Mouse (Mus musculus) frontal cortex, postnatal 36 days (tissue): ENCODE data around the gene Cldn13.

Experiments used
- DNase-seq, 2 experiments: peaks; one replicate each; pipeline ENCODE4 v3.0.0; 2022; ENCODE audit warnings: low spot score in 2 of 2

The Cldn13 gene

GRCm38 (mm10) chr5:134892717-134893116 is 22.6 kb downstream of the Cldn13 start:
- no peak for DNase-seq

DNA sequence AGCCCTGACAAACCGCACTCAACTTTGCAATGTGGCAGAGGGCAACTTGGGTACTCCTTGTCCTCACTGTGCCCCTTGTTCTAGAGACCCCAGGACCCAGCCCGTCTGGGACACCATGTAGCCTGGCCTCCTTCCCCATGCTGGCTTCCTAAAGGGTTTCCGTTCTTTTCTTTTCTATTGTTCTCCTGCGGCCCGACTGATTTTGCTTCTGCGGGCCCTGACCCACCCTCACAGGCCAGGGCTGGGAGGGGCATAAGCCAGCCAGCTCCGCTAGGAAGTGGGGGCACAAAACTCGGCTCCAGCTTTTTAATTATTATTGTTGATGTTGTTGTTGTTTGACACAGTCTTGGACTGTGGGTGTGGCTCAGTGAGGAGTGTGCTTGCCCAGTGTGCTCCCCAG is 23.8 kb downstream of the Cldn13 start:
- no peak for DNase-seq

- no peak for DNase-seq
Observed at GRCm38 (mm10) chr5:134890601-134891054, 24.7 kb downstream of the Cldn13 start.

DNA sequence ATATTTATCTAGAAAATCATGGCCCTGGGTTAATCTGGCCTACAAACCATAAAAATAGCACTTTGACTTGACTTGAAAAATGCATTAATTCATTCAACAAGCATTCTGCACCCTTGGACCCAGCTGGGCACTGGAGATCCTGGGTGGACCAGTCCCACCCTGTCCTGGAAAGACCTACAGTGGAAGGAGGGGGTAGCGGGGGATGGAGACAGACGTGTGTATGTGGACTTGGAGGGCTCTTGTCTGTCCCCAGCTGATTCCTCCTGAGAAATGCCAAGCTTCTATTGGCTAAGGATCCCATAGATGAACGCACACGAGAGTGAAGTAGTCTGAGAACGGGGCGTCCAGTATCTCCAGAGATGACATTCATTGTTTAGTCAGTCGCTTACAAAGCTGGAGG is 26.8 kb downstream of the Cldn13 start:
- no peak for DNase-seq

GRCm38 (mm10) chr5:134887447-134888335 is 27.6 kb downstream of the Cldn13 start:
- no peak for DNase-seq

DNA sequence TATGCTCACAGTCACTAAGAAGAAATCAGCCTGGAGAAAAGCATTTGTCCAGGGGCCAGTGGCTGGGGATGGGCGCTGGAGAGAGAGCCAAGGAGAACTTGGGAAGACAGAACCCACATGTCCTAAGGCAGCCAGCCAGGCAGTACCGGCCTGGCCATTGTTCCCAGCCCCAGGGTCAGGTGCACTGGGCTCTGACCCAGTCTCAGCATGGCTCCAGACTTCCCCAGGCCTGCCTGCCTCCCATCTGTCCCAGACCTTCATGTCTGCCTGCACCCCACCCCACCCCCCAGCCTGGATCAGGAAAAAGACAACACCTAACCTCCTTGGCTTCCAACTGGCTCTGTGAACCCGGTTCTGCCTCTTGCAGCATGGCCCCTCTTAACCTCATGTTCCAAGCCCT is 32.2 kb downstream of the Cldn13 start:
- no peak for DNase-seq

GRCm38 (mm10) chr5:134876801-134877200 is 38.5 kb downstream of the Cldn13 start:
- DNase-seq, result no peak

- no peak for DNase-seq
Observed at GRCm38 (mm10) chr5:134875245-134875644, 40.1 kb downstream of the Cldn13 start.

- no peak for DNase-seq
Observed at GRCm38 (mm10) chr5:134873956-134874879, 41.1 kb downstream of the Cldn13 start.

DNA sequence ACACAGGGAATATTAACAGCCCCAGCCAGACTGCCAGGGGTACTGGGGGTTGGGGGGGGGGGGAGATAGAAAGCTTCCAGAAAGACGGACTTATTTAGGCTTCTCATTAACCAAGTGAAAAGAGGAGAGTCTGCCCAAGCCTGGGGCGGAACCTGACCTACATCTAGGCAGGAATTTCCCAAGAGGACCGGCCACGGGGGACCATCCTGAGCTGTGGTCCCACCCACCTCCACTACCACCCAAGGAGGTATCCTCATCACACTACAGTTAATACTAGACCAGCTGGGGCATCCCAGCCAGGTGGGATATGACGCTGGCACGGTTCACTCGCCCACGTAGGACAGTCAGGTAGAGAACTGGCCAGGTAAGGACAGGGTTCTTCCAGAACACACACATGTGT is 42.3 kb downstream of the Cldn13 start:
- DNase-seq, result no peak

- DNase-seq, result no peak
Observed at GRCm38 (mm10) chr5:134872597-134872996, 42.7 kb downstream of the Cldn13 start.

- no peak for DNase-seq
Observed at GRCm38 (mm10) chr5:134868506-134868905, 46.8 kb downstream of the Cldn13 start.

DNA sequence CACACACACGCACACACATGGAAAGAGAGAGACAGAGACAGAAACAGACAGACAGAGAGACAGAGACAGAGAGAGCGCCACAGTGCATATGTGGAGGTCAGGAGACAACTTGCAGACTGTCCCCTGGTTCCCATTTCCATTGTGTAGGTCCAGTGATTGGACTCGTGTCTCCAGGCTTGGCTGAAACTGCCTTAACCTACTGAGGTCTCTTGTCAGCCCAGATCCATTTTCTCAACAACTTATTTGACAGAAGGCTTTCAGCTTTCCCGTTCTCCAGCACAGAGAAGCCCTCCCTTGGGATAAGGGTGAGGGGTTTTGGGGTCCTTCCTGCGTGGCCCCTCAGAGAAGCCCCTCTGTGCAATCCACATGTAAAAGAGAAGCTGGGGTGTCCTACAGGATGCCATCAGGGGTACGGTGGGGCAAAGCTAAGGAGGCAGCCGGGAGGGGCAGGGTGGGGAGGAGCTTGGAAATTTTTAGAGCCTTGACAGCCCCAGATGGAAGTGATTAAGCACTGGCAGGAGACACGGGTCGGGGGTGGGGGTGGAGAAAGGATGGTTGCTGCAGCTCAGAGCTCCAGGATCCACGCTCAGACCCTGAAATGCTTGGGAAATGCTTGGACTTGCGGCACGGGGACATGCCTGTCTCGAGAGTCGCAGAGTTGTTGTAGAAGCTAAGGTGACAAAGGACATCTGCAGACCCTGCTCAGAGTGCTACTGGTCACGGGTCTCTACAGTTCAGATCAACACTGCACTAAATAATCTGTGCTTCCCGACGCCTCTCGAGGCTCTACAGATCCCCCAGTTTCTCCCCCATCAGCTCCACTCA is 47.8 kb downstream of the Cldn13 start:
- no peak for DNase-seq

DNA sequence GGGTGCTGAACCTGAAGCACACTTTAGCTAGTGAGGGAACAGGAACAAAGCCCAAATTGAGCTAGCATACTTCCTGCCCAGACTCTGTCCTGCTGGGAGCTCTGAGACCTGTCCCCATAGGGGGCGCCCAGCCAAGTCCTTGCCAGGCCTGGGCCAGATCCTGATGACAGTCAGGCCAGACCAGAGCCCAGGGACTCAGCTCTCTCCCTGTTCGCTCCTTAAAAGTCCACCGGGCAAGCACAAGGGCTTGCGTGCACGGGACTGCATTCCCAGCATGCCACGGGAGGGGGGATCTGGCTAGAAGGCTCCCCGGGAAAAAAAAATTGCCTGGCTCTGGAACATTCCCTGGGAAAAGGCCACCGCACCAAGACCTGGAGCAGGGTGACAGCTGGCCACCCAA is 50.2 kb downstream of the Cldn13 start:
- DNase-seq, result no peak
